Mouse (Mus musculus): ENCODE results near the gene Sox6.

Gene Sox6

GRCm38 (mm10) chr7:115895831-115896230 is 142.8 kb downstream of the Sox6 start:
- DNase-seq (ENCODE audit: low read depth in 1 of 2, low spot score in 2 of 2) = no peak

GRCm38 (mm10) chr7:115895028-115895671 is 143.4 kb downstream of the Sox6 start:
- no peak for DNase-seq (ENCODE audit: low read depth in 1 of 2, low spot score in 2 of 2)

GRCm38 (mm10) chr7:115891482-115891881 is 147.1 kb downstream of the Sox6 start:
- DNase-seq (ENCODE audit: low read depth in 1 of 2, low spot score in 2 of 2) = no peak

GRCm38 (mm10) chr7:115889926-115890325 is 148.7 kb downstream of the Sox6 start:
- no peak for DNase-seq (ENCODE audit: low read depth in 1 of 2, low spot score in 2 of 2)

- DNase-seq (ENCODE audit: low read depth in 1 of 2, low spot score in 2 of 2) = no peak
Observed at GRCm38 (mm10) chr7:115888561-115888960, 150.0 kb downstream of the Sox6 start.

- no peak for DNase-seq (ENCODE audit: low read depth in 1 of 2, low spot score in 2 of 2)
Observed at GRCm38 (mm10) chr7:115888120-115888519, 150.5 kb downstream of the Sox6 start.

- DNase-seq (ENCODE audit: low read depth in 1 of 2, low spot score in 2 of 2) = no peak
Observed at GRCm38 (mm10) chr7:115872903-115873302, 165.7 kb downstream of the Sox6 start.

- no peak for DNase-seq (ENCODE audit: low read depth in 1 of 2, low spot score in 2 of 2)
Observed at GRCm38 (mm10) chr7:115868504-115868903, 170.1 kb downstream of the Sox6 start.

- no peak for DNase-seq (ENCODE audit: low read depth in 1 of 2, low spot score in 2 of 2)
Observed at GRCm38 (mm10) chr7:115867518-115868270, 170.9 kb downstream of the Sox6 start.

GRCm38 (mm10) chr7:115866698-115867500 is 171.7 kb downstream of the Sox6 start:
- no peak for DNase-seq (ENCODE audit: low read depth in 1 of 2, low spot score in 2 of 2)

GRCm38 (mm10) chr7:115865979-115866697 is 172.5 kb downstream of the Sox6 start:
- DNase-seq (ENCODE audit: low read depth in 1 of 2, low spot score in 2 of 2) = no peak

GRCm38 (mm10) chr7:115865231-115865630 is 173.4 kb downstream of the Sox6 start:
- no peak for DNase-seq (ENCODE audit: low read depth in 1 of 2, low spot score in 2 of 2)

- no peak for DNase-seq (ENCODE audit: low read depth in 1 of 2, low spot score in 2 of 2)
Observed at GRCm38 (mm10) chr7:115864411-115864810, 174.2 kb downstream of the Sox6 start.

GRCm38 (mm10) chr7:115859691-115860401 is 178.8 kb downstream of the Sox6 start:
- no peak for DNase-seq (ENCODE audit: low read depth in 1 of 2, low spot score in 2 of 2)

- DNase-seq (ENCODE audit: low read depth in 1 of 2, low spot score in 2 of 2) = no peak
Observed at GRCm38 (mm10) chr7:115851131-115851530, 187.5 kb downstream of the Sox6 start.

GRCm38 (mm10) chr7:115845791-115846366 is 192.7 kb downstream of the Sox6 start:
- DNase-seq (ENCODE audit: low read depth in 1 of 2, low spot score in 2 of 2) = no peak

- no peak for DNase-seq (ENCODE audit: low read depth in 1 of 2, low spot score in 2 of 2)
Observed at GRCm38 (mm10) chr7:115844910-115845309, 193.7 kb downstream of the Sox6 start.

GRCm38 (mm10) chr7:115844431-115844830 is 194.2 kb downstream of the Sox6 start:
- no peak for DNase-seq (ENCODE audit: low read depth in 1 of 2, low spot score in 2 of 2)

GRCm38 (mm10) chr7:115842251-115842650 is 196.3 kb downstream of the Sox6 start:
- DNase-seq (ENCODE audit: low read depth in 1 of 2, low spot score in 2 of 2) = no peak

GRCm38 (mm10) chr7:115840613-115841012 is 198.0 kb downstream of the Sox6 start:
- no peak for DNase-seq (ENCODE audit: low read depth in 1 of 2, low spot score in 2 of 2)
